Mouse (Mus musculus): ENCODE results near the gene Mill2. TPM values are rescaled to one million over a fixed set of nuclear protein-coding genes. Genes with fewer than 3 reads are reported as not detected.

Gene Mill2
- 0.99 and 1.1 TPM in 2 replicates for polyA plus RNA-seq (2015; fragmentation: Nextera tagmentation; extraction: Ambion mirVana)

GRCm38 (mm10) chr7:18839865-18840264, at the start of gene Mill2:
Gene Mill2 (plus strand): TSS chr7:18839966.

DNA sequence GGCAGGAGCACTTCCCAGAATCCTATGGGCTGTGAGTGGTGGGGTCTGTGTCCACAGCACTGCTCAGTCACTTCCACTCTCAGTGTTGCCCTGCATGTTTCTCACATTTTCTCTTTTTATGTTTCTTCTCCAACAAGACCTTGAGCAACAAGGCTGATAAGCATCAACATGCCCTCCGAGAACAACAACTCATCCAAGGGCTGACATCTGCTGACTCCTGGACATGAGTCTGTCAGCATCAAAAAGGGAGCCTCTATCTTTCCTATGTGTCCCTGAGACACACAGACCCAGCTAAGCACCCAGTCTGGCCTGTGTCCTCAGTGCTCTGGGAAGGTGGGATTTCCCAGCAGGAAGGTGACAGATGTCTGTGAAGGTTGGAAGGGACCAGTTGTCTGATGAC, 41.3 kb upstream of the Mill2 start, which contains the start of gene Psg19:
Psg19 (minus strand) TSS at position 101 of the 400 bp plus-strand sequence.

GRCm38 (mm10) chr7:18821507-18821906, 18.3 kb upstream of the Mill2 start, which contains the start of gene Psg17:
Gene Psg17 (minus strand): TSS chr7:18821607.

DNA sequence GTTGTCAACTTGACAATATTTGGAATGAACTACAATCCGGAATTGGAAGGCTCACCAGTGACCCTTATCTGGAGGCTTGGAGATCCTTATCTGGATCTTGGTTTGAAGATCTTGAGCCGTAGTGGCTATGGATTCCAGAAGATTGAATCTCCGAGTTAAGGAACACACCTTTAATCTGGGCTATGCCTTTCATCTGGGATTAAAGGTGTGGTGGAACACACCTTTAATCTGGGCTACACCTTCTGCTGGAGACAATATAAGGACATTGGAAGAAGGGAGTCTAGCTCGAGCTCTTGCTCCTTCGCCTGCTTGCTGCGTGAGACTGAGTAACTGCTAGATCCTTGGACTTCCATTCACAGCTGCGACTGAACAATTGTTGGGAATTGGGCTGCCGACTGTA, 31.3 kb downstream of the Mill2 start, which contains the start of gene Pglyrp1:
Pglyrp1 (plus strand) TSS at position 301 of the 400 bp plus-strand sequence.

DNA sequence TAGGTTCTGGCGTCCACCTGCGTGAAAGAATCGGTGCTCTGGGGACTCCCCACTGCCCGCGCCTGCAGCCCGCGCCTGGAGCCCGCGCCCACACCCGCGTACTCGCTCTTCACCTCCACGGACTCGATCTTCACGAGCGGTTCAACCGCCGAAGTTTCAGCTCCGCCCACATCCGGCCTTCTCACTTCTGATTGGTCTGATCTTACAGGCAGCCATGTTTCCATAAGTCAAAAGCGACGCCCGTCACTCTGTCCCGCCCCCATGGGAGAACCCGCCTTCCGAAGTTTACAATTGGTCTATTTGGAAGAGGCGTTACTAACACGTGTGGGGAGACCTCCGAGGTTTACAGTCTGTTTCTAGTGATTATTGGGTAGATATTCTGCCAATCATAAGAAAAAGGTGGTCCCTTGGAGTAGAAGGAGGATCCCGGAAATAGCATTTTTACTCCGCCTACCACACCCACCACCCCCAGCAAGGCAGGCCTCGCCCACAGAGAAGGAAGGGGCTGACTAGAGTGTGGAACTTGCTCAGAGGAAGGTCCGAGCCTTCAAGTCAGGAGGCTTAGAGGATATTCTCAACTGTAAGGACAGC, 70.6 kb downstream of the Mill2 start, which contains the start of gene Ccdc61:
Ccdc61 (minus strand) TSS at position 175 of the 591 bp plus-strand sequence.

Other genes with a start within 250 kb of the Mill2 start
- not detected in 2 replicates for gene Psg23, start 223.5 kb upstream of the Mill2 start, polyA plus RNA-seq (2015; fragmentation: Nextera tagmentation; extraction: Ambion mirVana)
- gene Psg21, start 183.2 kb upstream of the Mill2 start, polyA plus RNA-seq (2015; fragmentation: Nextera tagmentation; extraction: Ambion mirVana), result not detected in 2 replicates
- not detected in 2 replicates for gene Psg20, start 153.8 kb upstream of the Mill2 start, polyA plus RNA-seq (2015; fragmentation: Nextera tagmentation; extraction: Ambion mirVana)
- gene Psg22, start 121.9 kb upstream of the Mill2 start, polyA plus RNA-seq (2015; fragmentation: Nextera tagmentation; extraction: Ambion mirVana), result not detected in 2 replicates
- gene Psg19, start 41.4 kb upstream of the Mill2 start, polyA plus RNA-seq (2015; fragmentation: Nextera tagmentation; extraction: Ambion mirVana), result not detected in 2 replicates
- gene Psg17, start 18.4 kb upstream of the Mill2 start, polyA plus RNA-seq (2015; fragmentation: Nextera tagmentation; extraction: Ambion mirVana), result not detected in 2 replicates
- gene Pglyrp1, start 31.4 kb downstream of the Mill2 start, polyA plus RNA-seq (2015; fragmentation: Nextera tagmentation; extraction: Ambion mirVana), result 31.9 and 32.6 TPM in 2 replicates
- 43.1 and 48.7 TPM in 2 replicates for gene Ccdc61, start 70.4 kb downstream of the Mill2 start, polyA plus RNA-seq (2015; fragmentation: Nextera tagmentation; extraction: Ambion mirVana)
- gene Nova2, start 85.9 kb downstream of the Mill2 start, polyA plus RNA-seq (2015; fragmentation: Nextera tagmentation; extraction: Ambion mirVana), result 9.7 and 10.6 TPM in 2 replicates
- gene Nanos2, start 147.4 kb downstream of the Mill2 start, polyA plus RNA-seq (2015; fragmentation: Nextera tagmentation; extraction: Ambion mirVana), result 0.90 and 1.1 TPM in 2 replicates
- gene Mypop, start 151.3 kb downstream of the Mill2 start, polyA plus RNA-seq (2015; fragmentation: Nextera tagmentation; extraction: Ambion mirVana), result 12.1 and 12.5 TPM in 2 replicates
- gene Irf2bp1, start 164.1 kb downstream of the Mill2 start, polyA plus RNA-seq (2015; fragmentation: Nextera tagmentation; extraction: Ambion mirVana), result 29.7 and 30.6 TPM in 2 replicates
- gene Foxa3, start 183.6 kb downstream of the Mill2 start, polyA plus RNA-seq (2015; fragmentation: Nextera tagmentation; extraction: Ambion mirVana), result not detected in 2 replicates
- gene Sympk, start 184.4 kb downstream of the Mill2 start, polyA plus RNA-seq (2015; fragmentation: Nextera tagmentation; extraction: Ambion mirVana), result 18.4 and 21.6 TPM in 2 replicates
- gene Rsph6a, start 214.7 kb downstream of the Mill2 start, polyA plus RNA-seq (2015; fragmentation: Nextera tagmentation; extraction: Ambion mirVana), result 0.35 and 0.36 TPM in 2 replicates
- 48.3 and 65.5 TPM in 2 replicates for gene Dmwd, start 236.3 kb downstream of the Mill2 start, polyA plus RNA-seq (2015; fragmentation: Nextera tagmentation; extraction: Ambion mirVana)
- 7.8 TPM in 2 replicates for gene Dmpk, start 243.9 kb downstream of the Mill2 start, polyA plus RNA-seq (2015; fragmentation: Nextera tagmentation; extraction: Ambion mirVana)